Mouse (Mus musculus) brain, adult 2 months (tissue): Measurements from ENCODE around the gene Olfr1.

Experiments
- DNase-seq: peaks from one replicate; pipeline ENCODE4 v3.0.0; 2011; ENCODE audit warnings: low read depth, low spot score

The Olfr1 gene

GRCm38 (mm10) chr11:73399514-73399913 lies at the start of gene Olfr1:
Gene Olfr1 (minus strand): TSS chr11:73399614.
- DNase-seq = no peak

GRCm38 (mm10) chr11:73428377-73428776 lies 29.0 kb upstream of the Olfr1 start, which contains the start of gene Olfr378:
Gene Olfr378 (minus strand): TSS chr11:73428477.
- DNase-seq = no peak

- DNase-seq = no peak
These were observed 4.0 kb downstream of the Olfr1 start for GRCm38 (mm10) chr11:73395374-73395773.

GRCm38 (mm10) chr11:73370946-73371345 lies 28.5 kb downstream of the Olfr1 start, which contains the start of gene Olfr376:
Gene Olfr376 (plus strand): TSS chr11:73371246.
- no peak for DNase-seq

GRCm38 (mm10) chr11:73350483-73350882 lies 48.9 kb downstream of the Olfr1 start, which contains the start of gene Olfr20:
Gene Olfr20 (plus strand): TSS chr11:73350783.
- no peak for DNase-seq
